Mouse (Mus musculus): Measurements from ENCODE around the gene Prrc2b.

Gene Prrc2b

DNA sequence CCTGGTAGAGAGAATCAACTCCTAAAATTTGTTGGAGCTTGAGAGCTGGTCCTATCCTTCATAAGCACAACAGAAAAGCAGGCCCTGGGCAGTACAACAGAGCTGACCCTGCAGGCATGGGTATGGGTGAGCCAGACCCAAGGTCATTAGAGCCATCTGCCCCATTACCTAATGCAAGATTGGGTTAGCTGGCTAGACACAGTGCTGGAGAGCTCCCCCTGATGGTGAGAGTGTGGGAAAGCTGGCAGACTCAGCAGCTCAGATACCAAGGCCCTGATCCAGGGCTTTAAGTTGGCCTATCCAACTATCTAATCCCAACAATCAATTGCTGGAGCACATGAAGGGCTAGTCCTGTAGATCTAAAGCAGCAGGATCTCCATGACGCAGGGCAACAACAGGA lies 131.8 kb downstream of the Prrc2b start:
- DNase-seq (ENCODE audit: low spot score in 2 of 2) = no peak

DNA sequence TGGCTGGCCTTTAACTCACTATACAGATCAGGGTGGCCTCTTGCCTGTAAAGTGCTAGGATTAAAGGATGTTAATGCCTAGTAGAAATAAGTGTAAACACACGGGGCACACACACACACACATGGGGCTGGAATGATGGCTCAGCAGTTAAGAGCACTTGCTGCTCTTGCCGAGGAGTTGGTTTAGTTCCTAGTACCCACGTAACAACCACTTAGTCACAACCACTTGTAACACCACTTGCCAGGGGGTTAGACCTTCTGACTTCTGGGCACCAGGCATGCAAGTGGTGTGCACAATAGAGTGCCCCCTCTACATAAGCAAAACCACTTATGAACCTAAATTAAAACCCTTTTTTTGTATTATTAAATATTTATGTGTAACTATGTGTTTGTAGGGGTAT lies 133.1 kb downstream of the Prrc2b start:
- DNase-seq (ENCODE audit: low spot score in 2 of 2) = no peak

Data from frontal cortex, postnatal 25 days (tissue).